Comparison of ENCODE assay signal across 8 mouse cellular contexts in the genomic region with DNA sequence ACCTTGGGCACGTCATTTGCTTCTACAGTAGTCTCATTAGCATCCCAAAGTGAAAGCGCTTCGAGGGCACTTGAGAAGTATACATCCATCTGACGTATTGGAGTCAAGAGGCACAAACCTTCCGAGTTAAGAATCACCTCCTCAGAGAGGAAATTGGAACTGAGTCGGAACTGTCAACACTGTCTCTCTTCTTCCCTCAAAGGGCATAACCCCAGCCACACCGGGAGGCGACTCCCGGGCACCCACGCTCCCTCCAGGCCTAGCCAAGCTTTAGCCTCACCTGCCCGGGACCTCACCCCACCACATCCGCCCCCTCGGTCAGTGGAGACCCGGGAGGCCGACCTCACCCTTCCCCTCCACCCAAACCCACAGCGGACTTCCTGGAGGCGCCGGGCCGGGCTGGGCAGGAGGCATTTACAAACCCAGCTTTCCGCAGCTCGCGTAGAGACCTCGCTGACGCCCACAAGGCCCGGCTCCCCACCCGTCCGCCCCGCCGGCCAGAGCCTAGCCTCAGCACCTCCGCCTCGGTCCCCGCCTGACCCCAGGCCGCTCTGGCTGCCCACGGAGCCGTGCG. TPM values are rescaled to one million over a fixed set of nuclear protein-coding genes. Genes with fewer than 3 reads are reported as not detected.
A peak's percentile ranks its signal among the peaks of the same experiment; 100 is the strongest.
DNase-seq lines count a peak whose midpoint lies in the region; ATAC-seq and TF ChIP-seq lines count a peak whose summit lies in the region.

No protein-coding gene starts in this region.

- no peak for TF ChIP-seq POLR2A in spleen, adult 2 months (IDR thresholded peaks at IDR 0.05; ENCODE audit: low read depth, low read length)

- peak; percentile 60 for DNase-seq in adrenal gland, postnatal 10 days
- DNase-seq in adrenal gland, postnatal 14 days: no peak
- peak; percentile 54 to 76 for DNase-seq in spleen, adult 2 months (ENCODE audit: low read depth in 1 of 2, low spot score in 2 of 2)
- DNase-seq in spleen, postnatal 14 days (ENCODE audit: low spot score in 2 of 2): no peak
- peak; percentile 8 to 12 for DNase-seq in frontal cortex, postnatal 25 days (ENCODE audit: low spot score in 2 of 2)
- no peak for DNase-seq in gastrocnemius, postnatal 10 days

- peaks cover under 1% of the 10 kb centered on the region; the same call in 1 of the 2 replicates for H3K36me3 ChIP-seq in spleen, adult 2 months (ENCODE audit: control insufficient read depth, insufficient read depth, low read length)
- H3K36me3 ChIP-seq in liver, embryonic 12.5 days: no peaks in the 10 kb centered on the region

- H3K4me1 ChIP-seq in spleen, adult 2 months (ENCODE audit: control insufficient read depth, insufficient read depth, insufficient read length): no peaks in the 10 kb centered on the region; the same call in 1 of the 2 replicates
- H3K4me1 ChIP-seq in liver, embryonic 12.5 days: peaks cover 30% of the 10 kb centered on the region

- peak; percentile 63 for ATAC-seq in liver, embryonic 12.5 days
- ATAC-seq in neutrophil, adult 5-6 weeks (ENCODE audit: extremely low read depth, insufficient number of reproducible peaks, low FRiP score, poor library complexity, severe bottlenecking): peak; percentile 4; the same call in 1 of the 2 replicates

- H3K27me3 ChIP-seq in spleen, adult 2 months (ENCODE audit: control insufficient read depth, insufficient read depth, low read length): no peaks in the 10 kb centered on the region
- H3K27me3 ChIP-seq in liver, embryonic 12.5 days (replicated peaks): no peaks in the 10 kb centered on the region

- WGBS in spleen, adult 2 months: 1% methylated on average over 36 of the region's 36 CpGs
- WGBS in liver, embryonic 12.5 days (ENCODE audit: insufficient replicate concordance): under 1% methylated on average over 36 of the region's 36 CpGs

- H3K4me3 ChIP-seq in spleen, adult 2 months (ENCODE audit: extremely low read depth, insufficient read depth, insufficient read length): peak overlapping the region; percentile 87
- H3K4me3 ChIP-seq in liver, embryonic 12.5 days: peak overlapping the region; percentile 77

- peak overlapping the region; percentile 91 for H3K9ac ChIP-seq in liver, embryonic 12.5 days

- no peaks in the 10 kb centered on the region for H3K9me3 ChIP-seq in liver, embryonic 12.5 days (replicated peaks)

- no peak for TF ChIP-seq CTCF in spleen, adult 2 months (IDR thresholded peaks at IDR 0.05; ENCODE audit: extremely low read depth, insufficient read depth, insufficient read length, insufficient replicate concordance)

- peak overlapping the region; percentile 86 for H3K4me2 ChIP-seq in liver, embryonic 12.5 days

- H3K27ac ChIP-seq in spleen, adult 2 months (ENCODE audit: insufficient read depth, low read length): peak overlapping the region; percentile 97
- peak overlapping the region; percentile 87 for H3K27ac ChIP-seq in liver, embryonic 12.5 days

RNA-seq across cellular contexts. Expression of gene Pdcd10, which starts 0.4 kb away (rescaled TPM):
- 10 to 100 TPM; 62.5 to 73.1 TPM for total RNA-seq in adrenal gland, postnatal 10 days (2021)
- total RNA-seq in adrenal gland, postnatal 14 days (2021): 71.8 and 76.3 TPM in 2 replicates
- 2.4 and 4.1 TPM in 2 replicates for polyA plus RNA-seq in spleen, adult 2 months (2012; rRNA removed)
- 78.8 and 79.7 TPM in 2 replicates for polyA plus RNA-seq in liver, embryonic 12.5 days (2016; fragmentation: Nextera tagmentation; extraction: Ambion mirVana)
- 182 and 204 TPM in 2 replicates for total RNA-seq in neutrophil, adult 5-6 weeks (2017)
- total RNA-seq in gastrocnemius, postnatal 10 days (2021): 10 to 100 TPM; 25.8 to 28.8 TPM

RNA-seq across cellular contexts. Expression of gene Serpini1, which starts 1.1 kb away (rescaled TPM):
- 1 to 10 TPM; 4.9 to 5.8 TPM for total RNA-seq in adrenal gland, postnatal 10 days (2021)
- 3.6 and 8.0 TPM in 2 replicates for total RNA-seq in adrenal gland, postnatal 14 days (2021)
- 0.72 and 0.92 TPM in 2 replicates for polyA plus RNA-seq in spleen, adult 2 months (2012; rRNA removed)
- 0.62 and 0.80 TPM in 2 replicates for polyA plus RNA-seq in liver, embryonic 12.5 days (2016; fragmentation: Nextera tagmentation; extraction: Ambion mirVana)
- total RNA-seq in neutrophil, adult 5-6 weeks (2017): 9.6 and 11.9 TPM in 2 replicates
- total RNA-seq in gastrocnemius, postnatal 10 days (2021): 1 to 10 TPM in 1 of 2 experiments, under 1 TPM in 1; 0.75 to 1.0 TPM

Comparison
In these comparisons a context has a peak if more than half of its experiments do, and no peak if none do; other contexts are left out.
1. DNase-seq: peak in adrenal gland, postnatal 10 days (single experiment), spleen, adult 2 months (2 of 2) and frontal cortex, postnatal 25 days (2 of 2); none in adrenal gland, postnatal 14 days (single experiment), spleen, postnatal 14 days (0 of 2) and gastrocnemius, postnatal 10 days (single experiment).